Mouse (Mus musculus): ENCODE measurements around the gene Tmprss6.

DNA sequence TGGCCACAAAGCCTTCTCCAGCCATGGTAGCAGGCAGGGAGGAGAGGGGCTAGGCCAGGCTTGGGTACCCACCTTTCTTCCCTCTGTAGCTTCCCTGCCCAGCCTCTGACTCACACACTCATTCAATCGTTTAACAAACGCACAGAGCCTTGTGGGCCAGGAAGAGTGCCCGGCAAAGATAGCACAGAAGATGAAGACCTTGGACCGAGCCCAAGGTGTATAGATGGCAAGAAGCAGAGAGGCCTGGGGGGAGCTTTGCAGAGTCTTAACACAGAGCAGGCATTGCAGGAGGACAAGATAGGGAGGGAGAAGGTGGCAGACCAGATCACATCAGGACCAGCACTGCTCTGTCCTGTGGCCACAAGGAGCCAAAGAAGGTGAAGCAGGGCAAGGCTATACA is 13.3 kb downstream of the Tmprss6 start:
- TF ChIP-seq GATA1 (IDR thresholded peaks at IDR 0.05; ENCODE audit: low read length): no peak
- no peak for TF ChIP-seq TAL1 (IDR thresholded peaks at IDR 0.05; ENCODE audit: low read length)
